Mouse (Mus musculus) kidney, postnatal 0 days (tissue): ENCODE results near the gene 2410015M20Rik. TPM values are rescaled to one million over a fixed set of nuclear protein-coding genes. Genes with fewer than 3 reads are reported as not detected.
A peak's percentile ranks its signal among the peaks of the same experiment; 100 is the strongest.
"Not testable (repeated sequence)": the region's sequence is repeated elsewhere in the genome, so short reads cannot be mapped to it uniquely, and the experiment has no call there.

Experiments
- ATAC-seq: fragments of 200-750 bp; cut with Nextera tagmentation; replicated peaks from 2 replicates; pipeline ENCODE4 v1.8.0; 2017; ENCODE audit warnings: low read depth, moderate number of reproducible peaks, moderate TSS enrichment, moderate library complexity; ENCODE audit not compliant: low FRiP score
- DNase-seq: peaks from one replicate; pipeline ENCODE4 v3.0.0-alpha.2; 2016; ENCODE audit warnings: low spot score
- H3K27ac ChIP-seq: fragments of 300-500 bp; sonication (generic); 2 replicates; pipeline ENCODE4 v1.5.1; 2014; ENCODE audit warnings: mild to moderate bottlenecking
- H3K27me3 ChIP-seq: fragments of 300-500 bp; sonication (generic); 2 replicates; pipeline ENCODE4 v1.6.1; 2014; ENCODE audit warnings: low read length, mixed read lengths; ENCODE audit not compliant: insufficient read depth
- H3K36me3 ChIP-seq: fragments of 300-500 bp; sonication (generic); 2 replicates; pipeline ENCODE4 v1.6.1; 2014; ENCODE audit warnings: low read length, mixed read lengths; ENCODE audit not compliant: insufficient read depth
- H3K4me1 ChIP-seq: fragments of 300-500 bp; sonication (generic); replicated peaks from 2 replicates; pipeline ENCODE4 v1.6.1; 2014; ENCODE audit warnings: antibody characterized with exemption, low read length, mixed read lengths; ENCODE audit not compliant: insufficient read depth
- H3K4me2 ChIP-seq: fragments of 300-500 bp; sonication (generic); 2 replicates; pipeline ENCODE4 v1.6.1; 2014; ENCODE audit warnings: mild to moderate bottlenecking, low read length, moderate library complexity, mixed read lengths
- H3K4me3 ChIP-seq: fragments of 300-500 bp; sonication (generic); replicated peaks from 2 replicates; pipeline ENCODE4 v1.5.1; 2014; ENCODE audit warnings: low read depth, low read length
- H3K9ac ChIP-seq: fragments of 300-500 bp; sonication (generic); 2 replicates; pipeline ENCODE4 v1.6.1; 2014; ENCODE audit warnings: low read depth, low read length
- H3K9me3 ChIP-seq: fragments of 300-500 bp; sonication (generic); replicated peaks from 2 replicates; pipeline ENCODE4 v1.6.1; 2016; ENCODE audit warnings: low read length, inconsistent platforms, mixed read lengths
- CTCF ChIP-seq: IDR thresholded peaks from 2 replicates; pipeline ENCODE4 v1.5.1; 2016; ENCODE audit warnings: antibody characterized with exemption, low read depth, mild to moderate bottlenecking, moderate library complexity
- WGBS: fragments of 180-500 bp; shearing (Covaris S2); extraction: QIAGEN DNeasy Blood & Tissue Kit; methylation state at CpG from one replicate; pipeline ENCODE4 v1.1.7; 2014; 5-methylcytosine and 5-hydroxymethylcytosine counted together
- polyA plus RNA-seq: library from polyadenylated mRNA; unstranded; fragments of >200 nt; fragmentation: Nextera tagmentation; extraction: Ambion mirVana; gene quantifications from 2 replicates; pipeline ENCODE4 v1.2.1, GENCODE M21; 2015

Gene 2410015M20Rik
- polyA plus RNA-seq, 1 experiment from 2014 or later, result 467 TPM

DNA sequence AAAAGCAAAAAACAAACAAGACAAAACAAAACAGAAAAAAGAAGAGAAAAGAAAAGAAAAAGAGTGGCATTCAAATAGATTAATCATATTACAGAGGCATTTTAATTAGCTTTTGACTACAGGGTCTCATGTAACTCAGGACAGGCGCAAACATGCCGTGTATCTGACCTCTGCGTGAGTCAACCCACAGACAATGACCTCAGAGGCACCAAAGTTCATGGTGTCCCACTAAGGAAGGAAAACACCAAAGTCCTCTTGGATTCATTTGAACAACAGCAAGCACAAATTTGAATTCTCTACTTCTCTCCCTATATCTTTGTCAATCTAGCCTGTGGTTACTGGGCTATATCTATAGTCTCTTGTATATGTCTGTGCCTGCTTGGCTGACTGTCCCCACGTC lies 33.7 kb upstream of the 2410015M20Rik start:
- no peak for DNase-seq
- WGBS, result 79% methylated on average over 4 of the region's 4 CpGs
- Histone ChIP-seq H3K27me3 (no peaks in the 10 kb centered on the region), H3K4me2 (no peak overlapping the region), H3K4me3 (no peak overlapping the region), H3K9ac (no peak overlapping the region), H3K27ac (no peak overlapping the region), H3K36me3 (no peaks in the 10 kb centered on the region), H3K4me1 (no peaks in the 10 kb centered on the region), H3K9me3 (no peaks in the 10 kb centered on the region)
- no peak for ATAC-seq
- TF ChIP-seq CTCF, result no peak

DNA sequence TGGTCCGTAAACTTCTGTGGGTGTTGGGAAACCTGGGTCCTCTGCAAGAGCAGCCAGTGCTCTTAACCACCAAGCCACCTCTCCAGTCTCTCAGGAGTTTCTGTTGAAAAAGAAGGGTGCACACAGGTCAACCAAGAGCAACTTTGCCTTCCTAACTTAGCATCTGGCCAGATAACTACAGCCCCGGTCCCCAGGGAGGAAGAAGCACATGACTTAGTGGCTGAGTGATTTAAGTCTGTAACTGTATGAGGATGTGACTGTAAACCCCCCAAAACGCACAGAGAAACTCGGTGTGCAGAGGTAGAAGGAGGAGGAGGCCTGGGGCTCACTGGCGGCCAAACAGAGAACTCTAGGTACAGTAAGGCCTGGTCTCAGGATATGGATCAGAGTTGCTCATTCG lies 24.5 kb upstream of the 2410015M20Rik start:
- no peak for DNase-seq
- H3K27ac ChIP-seq, result no peak overlapping the region
- 81% methylated on average over 6 of the region's 6 CpGs for WGBS
- no peaks in the 10 kb centered on the region for H3K9me3 ChIP-seq
- no peak for TF ChIP-seq CTCF
- no peaks in the 10 kb centered on the region for H3K4me1 ChIP-seq
- no peak overlapping the region for H3K4me2 ChIP-seq
- no peaks in the 10 kb centered on the region for H3K36me3 ChIP-seq
- no peak overlapping the region for H3K9ac ChIP-seq
- no peaks in the 10 kb centered on the region for H3K27me3 ChIP-seq
- ATAC-seq, result no peak
- no peak overlapping the region for H3K4me3 ChIP-seq

DNA sequence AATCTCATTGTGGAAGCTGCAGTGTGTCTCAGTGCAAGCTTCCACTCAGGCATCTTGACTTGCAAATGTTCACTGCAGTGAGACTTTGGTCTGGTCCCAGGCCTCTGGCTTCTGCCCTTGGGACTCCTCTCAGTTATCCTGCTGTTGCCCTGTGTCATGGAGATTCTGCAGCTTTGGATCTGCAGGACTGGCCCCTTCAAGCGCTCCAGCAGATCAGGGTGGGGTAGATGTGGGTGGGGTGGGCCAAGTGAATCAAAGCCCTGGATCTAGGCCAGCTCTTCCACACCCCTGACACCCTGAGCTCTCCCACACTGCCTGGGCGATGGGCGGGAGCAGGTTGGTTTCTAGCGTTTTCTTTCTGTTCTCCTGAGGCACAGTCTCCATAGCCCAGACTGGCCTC lies 22.2 kb upstream of the 2410015M20Rik start:
- no peak overlapping the region for H3K9ac ChIP-seq
- no peak overlapping the region for H3K4me3 ChIP-seq
- 47% methylated on average over 4 of the region's 4 CpGs for WGBS
- no peaks in the 10 kb centered on the region for H3K27me3 ChIP-seq
- no peak for ATAC-seq
- H3K27ac ChIP-seq, result no peak overlapping the region
- no peak for DNase-seq
- no peak overlapping the region for H3K4me2 ChIP-seq
- TF ChIP-seq CTCF, result no peak
- H3K4me1 ChIP-seq, result 0 out of 2 replicates have a peak, but pooled peaks cover 4% of the 10 kb centered on the region
- H3K36me3 ChIP-seq, result no peaks in the 10 kb centered on the region
- H3K9me3 ChIP-seq, result no peaks in the 10 kb centered on the region

DNA sequence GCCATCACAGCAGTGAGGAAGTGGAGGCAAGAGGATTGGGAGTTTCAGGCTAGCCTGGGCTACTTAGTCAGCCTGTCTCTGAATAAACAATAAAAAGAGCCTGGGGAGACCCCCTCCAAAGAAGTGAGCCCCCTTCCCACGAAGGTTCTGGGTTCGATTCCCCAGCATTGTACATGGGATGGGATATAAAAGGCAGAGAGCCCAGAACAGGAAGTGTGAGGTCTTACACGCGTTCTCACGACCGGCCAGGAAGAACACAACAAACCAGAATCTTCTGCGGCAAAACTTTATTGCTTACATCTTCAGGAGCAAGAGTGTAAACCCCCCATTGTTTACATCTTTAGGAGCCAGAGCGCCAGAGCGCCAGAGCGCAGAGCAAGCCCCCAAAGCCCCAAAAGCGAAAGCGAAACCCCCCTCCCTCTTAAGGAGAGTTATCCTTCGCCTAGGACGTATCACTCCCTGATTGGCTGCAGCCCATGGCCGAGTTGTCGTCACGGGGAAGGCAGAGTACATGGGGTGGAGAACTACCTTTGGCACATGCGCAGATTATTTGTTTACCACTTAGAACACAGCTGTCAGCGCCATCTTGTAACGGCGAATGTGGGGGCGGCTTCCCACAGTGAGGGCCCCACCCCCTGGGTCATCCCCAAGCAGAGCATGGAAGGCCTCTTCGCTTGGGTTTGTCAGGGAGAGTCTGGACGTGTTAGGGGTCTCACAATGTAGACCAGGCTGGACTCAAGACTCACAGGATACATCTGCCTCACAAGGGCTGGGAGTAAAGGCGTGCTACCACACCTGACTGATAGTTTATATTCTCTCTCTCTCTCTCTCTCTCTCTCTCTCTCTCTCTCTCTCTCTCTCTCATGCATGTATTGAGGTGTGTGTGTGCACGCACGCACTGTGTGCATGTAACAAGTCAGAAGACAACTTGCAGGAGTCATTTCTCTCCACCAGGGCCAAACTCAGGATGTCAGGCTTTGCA lies 20.5 kb upstream of the 2410015M20Rik start:
- not testable (repeated sequence) for H3K9ac ChIP-seq, H3K4me1 ChIP-seq, ATAC-seq, H3K27ac ChIP-seq, H3K36me3 ChIP-seq, H3K27me3 ChIP-seq, DNase-seq, H3K4me3 ChIP-seq, H3K4me2 ChIP-seq, H3K9me3 ChIP-seq
- WGBS, result 87% methylated on average over 26 of the region's 27 CpGs

DNA sequence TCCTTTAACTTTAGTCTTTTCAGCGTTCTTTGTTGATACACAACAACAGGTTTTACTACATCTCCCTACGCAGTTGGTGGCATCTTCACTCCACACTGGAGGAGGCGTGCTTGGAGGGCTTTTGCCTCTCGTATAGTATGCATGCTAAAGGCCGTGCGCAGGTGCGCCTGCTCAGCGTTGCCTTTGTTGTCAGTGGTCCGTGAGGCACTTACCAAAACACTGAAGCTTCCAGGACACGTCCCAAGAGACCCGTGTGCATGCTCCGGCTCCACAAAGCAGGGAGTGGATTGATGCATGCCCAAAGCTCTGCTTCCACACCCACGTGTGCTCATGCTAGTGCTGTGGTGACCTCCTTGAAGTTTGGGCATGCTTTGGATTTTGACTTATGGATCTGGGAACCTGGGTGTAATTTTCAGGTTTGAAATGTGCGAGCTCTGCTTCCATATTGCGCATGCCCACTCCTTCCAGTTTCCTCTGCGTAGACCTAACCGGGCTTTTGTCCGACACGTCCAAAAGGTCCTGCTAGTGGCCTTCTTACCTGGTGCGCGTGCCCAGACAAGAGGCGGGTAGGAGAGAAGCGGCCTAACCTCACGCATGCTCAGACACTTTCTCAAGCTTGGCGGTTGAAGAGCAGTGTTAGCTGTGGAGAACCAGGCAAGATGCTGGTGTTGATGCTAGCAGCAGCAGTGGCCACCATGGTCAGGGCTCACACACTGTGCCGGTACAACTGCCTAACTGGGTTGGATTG lies 18.1 kb upstream of the 2410015M20Rik start, which contains the start of gene Catsperd:
TSS of gene Catsperd (plus strand) at position 614 of the 748 bp plus-strand sequence.
- 8% methylated on average over 26 of the region's 26 CpGs for WGBS
- H3K36me3 ChIP-seq, result 0 out of 2 replicates have a peak, but pooled peaks cover 2% of the 10 kb centered on the region
- no peak for DNase-seq

More for the DNA sequence above, 18.1 kb upstream of the 2410015M20Rik start, which contains the start of gene Catsperd:
- Histone ChIP-seq H3K4me2 (peak within 1 kb of the TSS; percentile 87), H3K27me3 (no peaks in the 10 kb centered on the region), H3K9ac (peak within 1 kb of the TSS; percentile 51; the same call in 1 of the 2 replicates), H3K9me3 (no peaks in the 10 kb centered on the region), H3K27ac (peak within 1 kb of the TSS; percentile 87), H3K4me3 (peak within 1 kb of the TSS; percentile 79), H3K4me1 (0 out of 2 replicates have a peak, but pooled peaks cover 8% of the 10 kb centered on the region)
- ATAC-seq, result peak; percentile 38
- no peak for TF ChIP-seq CTCF
